Mouse (Mus musculus): ENCODE results near the gene Olfr775.

DNA sequence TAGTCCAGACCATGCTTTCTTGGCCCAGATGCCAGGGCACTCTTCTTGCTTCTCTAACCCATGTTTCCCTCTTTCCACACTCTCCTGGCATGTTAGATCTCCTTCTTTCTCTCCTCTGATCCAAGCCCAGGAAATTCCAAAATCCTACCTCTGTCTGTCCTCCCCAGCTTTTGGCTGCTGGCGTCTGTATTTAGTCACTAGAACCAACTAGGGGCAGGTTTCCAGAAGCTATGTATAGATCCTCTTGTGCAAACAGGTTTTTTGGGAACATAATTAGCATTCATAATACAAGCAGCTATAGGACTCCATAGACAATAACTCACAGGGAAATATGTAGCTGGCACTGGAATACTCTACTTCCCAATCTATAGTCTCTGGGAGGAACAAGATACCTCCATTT lies 17.5 kb upstream of the Olfr775 start:
- TF ChIP-seq POLR2A (IDR thresholded peaks at IDR 0.05; ENCODE audit: control insufficient read depth in 1 of 2, insufficient read depth in 1 of 2, low read depth in 1 of 2, low read length in 2 of 2, poor library complexity in 1 of 2) (no peak), CTCF (IDR thresholded peaks at IDR 0.05 in 2 of 3, conservative IDR thresholded peaks at IDR 0.05 in 1 of 3; ENCODE audit: control insufficient read depth in 1 of 3, insufficient read depth in 1 of 3, low read depth in 2 of 3, low read length in 3 of 3, poor library complexity in 1 of 3, severe bottlenecking in 1 of 3) (no peak), UBTF (IDR thresholded peaks at IDR 0.05; ENCODE audit: borderline replicate concordance, insufficient read depth, low read depth, low read length) (no peak), RCOR1 (IDR thresholded peaks at IDR 0.05; ENCODE audit: low read depth, low read length) (no peak), JUND (IDR thresholded peaks at IDR 0.05; ENCODE audit: low read depth, low read length) (no peak), GATA1 (IDR thresholded peaks at IDR 0.05; ENCODE audit: low read depth, low read length) (no peak), HCFC1 (IDR thresholded peaks at IDR 0.05; ENCODE audit: low read depth, low read length) (no peak), ZKSCAN1 (IDR thresholded peaks at IDR 0.05; ENCODE audit: low read depth, low read length) (no peak), MAFK (IDR thresholded peaks at IDR 0.05; ENCODE audit: borderline replicate concordance, low read depth, low read length) (no peak)
